Mouse (Mus musculus): ENCODE results near the gene Gm17334.

Gene Gm17334

DNA sequence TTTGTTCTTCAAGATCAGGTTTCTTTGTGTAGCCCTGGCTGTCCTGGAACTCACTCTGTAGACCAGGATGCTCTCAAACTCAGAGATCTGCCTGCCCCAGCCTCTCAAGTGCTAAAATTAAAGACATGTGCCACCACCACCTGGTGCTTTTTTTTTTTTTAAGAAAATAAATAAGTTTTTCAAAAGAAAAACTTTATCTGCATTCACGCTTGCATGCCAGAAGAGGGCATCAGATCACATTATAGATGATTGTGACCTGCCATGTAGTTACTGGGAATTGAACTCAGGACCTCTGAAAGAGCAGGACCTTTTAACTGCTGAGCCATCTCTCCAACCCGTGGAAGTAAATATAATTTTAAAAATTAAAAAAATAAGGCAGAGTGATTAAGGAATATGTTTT is 27.7 kb downstream of the Gm17334 start:
- no peak for DNase-seq (ENCODE audit: low spot score)

DNA sequence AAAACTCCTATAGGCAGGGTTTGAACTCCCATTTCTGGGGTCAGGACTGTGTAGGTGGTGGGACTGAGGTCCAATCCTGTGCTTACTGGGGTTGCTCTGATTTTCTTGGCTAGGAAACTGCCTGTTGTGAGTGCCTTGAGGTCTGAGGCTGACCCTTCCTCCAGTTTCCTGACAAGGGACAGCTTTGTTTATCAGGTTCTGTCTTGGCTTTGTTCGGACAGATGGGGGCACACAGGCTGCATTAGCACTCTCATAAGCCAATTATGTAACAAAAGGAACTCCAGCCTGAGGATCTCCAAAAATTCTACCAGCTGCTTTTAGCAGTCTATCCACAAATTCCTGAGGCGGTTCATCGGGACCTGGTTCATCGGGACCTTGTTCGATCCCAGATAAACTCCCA is 30.6 kb downstream of the Gm17334 start:
- DNase-seq (ENCODE audit: low spot score) = no peak

DNA sequence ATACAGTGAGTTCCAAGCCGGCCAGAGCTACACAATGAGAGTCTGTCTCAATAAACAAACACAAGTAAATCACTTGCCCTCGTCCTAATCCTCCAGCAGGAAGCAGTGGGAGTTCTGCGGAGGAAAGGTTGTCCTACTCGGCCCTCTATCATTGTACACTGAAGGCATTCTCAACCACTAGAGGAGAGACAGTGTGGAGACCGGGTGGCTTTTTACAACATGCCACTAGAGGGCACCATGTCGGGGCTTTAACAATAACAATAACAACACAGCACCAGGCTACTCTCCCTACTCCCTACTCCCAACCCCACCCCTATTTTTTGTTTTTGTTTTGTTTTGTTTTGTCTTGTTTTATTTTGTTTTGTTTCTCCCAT is 35.4 kb downstream of the Gm17334 start:
- DNase-seq (ENCODE audit: low spot score) = peak; percentile 45

DNA sequence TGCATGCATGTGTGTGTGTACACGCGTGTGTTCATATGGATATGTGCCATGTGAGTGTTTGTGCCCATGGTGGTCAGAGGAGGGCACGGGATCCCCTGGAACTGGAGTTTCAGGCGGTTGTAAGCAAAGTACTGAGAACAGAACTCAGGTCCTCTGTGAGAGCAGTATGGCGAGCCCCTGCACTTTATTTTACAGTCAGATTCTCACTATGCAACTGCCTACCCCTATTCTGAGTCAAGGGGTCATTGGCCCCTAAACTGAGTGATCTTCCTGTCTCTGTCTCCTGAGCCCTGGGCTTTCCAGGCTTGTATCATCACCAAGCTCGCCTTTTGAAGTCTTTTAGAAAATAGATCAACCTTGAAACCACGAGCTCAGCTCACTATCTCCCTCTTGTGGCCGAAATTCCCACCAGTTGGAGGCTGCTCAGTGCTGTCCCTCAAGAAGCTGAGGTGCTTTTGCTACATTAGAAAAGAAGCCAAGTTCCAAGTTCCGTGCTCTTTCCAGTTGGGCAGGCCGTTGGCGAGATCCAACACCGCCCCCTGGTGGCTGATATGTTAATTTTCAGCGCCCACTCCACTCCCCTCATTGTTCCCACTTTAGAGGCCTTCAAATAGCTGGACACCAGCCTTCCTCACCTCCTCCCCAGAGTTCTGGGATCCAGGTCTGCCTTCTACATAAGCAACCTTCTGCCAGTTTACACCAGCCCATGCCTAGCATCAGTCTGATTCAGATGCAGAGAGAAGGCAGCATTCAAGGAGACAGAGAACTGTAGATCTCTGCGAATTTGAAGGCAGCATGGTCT is 36.0 kb downstream of the Gm17334 start:
- DNase-seq (ENCODE audit: low spot score) = peak; percentile 72

DNA sequence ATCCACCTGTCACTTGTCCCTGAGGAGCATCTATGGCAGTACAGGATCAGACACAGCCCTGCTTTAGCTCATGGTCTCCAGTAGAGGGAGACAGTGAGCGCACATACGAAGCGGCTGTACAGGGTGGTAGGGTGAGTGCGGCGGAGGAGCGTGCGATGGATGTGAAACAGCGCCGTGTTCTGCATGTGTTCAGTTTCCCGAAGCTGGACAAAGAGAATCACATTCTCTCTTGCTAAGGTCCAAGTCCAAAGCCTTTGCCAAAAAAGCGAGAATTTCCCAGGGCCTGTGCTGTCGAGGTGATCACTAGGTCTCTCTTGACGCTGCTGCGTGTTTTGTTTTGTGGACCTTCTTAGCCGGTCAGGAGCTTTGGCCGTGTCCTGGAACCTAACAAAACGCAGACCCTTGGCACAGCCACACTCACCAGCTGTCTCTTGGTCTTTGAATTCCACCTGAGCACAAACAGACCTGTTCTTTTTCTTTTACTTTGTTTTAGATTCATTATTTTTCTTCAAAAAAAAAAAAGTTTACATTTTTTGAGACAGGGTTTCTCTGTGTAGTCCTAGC is 37.2 kb downstream of the Gm17334 start:
- peak; percentile 57 for DNase-seq (ENCODE audit: low spot score)

DNA sequence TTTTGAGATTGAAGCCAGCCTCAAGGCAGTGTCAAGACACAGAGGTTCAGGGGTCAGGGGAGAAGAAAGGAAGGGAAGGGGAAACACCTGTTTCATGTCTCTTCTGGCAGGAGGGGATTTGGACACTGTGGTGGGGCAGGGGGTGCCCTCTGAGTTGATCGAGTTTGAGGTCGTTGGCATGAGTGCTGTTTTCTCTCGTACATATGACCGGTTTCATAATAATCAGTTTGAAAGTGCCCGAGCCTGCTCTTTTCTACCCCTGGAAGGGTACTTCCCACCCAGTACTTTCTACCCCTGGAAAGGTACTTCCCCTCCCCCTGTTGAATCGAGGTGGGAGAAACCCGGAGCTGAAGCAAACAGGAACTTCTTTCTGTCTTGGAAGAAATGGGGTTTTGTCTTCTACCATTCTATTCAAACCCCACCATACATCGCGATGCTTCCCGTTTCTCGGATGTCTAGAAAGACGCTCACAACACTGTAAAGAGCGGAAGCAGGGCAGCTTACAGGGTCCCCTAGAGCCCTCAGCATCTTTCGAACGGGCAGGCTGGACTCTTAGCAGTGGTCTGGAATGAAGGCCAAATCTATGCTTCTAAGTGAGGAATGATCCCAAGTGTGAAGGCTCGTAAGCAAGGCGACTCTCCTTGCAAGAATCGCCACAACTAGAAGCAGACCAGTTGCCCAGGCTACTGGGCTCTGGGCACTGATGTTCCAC is 37.9 kb downstream of the Gm17334 start:
- DNase-seq (ENCODE audit: low spot score) = no peak

DNA sequence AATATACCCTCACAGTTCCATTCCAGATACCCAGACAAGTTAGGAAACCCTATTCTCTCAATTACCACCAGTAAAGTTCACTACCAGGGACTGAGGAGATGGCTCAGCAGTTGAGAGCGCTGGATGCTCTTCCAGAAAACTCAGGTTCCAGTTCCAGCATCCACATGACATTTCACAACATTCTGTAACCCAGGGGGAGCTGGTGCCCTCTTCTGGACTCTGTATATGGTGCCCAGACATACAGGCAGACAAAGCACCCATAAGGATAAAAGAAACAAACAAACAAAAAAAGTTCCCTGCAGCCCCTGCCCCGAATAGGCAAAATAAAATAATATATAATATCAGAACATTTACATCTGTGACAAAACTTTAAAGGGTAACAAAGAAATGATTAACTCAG is 38.6 kb downstream of the Gm17334 start:
- no peak for DNase-seq (ENCODE audit: low spot score)

DNA sequence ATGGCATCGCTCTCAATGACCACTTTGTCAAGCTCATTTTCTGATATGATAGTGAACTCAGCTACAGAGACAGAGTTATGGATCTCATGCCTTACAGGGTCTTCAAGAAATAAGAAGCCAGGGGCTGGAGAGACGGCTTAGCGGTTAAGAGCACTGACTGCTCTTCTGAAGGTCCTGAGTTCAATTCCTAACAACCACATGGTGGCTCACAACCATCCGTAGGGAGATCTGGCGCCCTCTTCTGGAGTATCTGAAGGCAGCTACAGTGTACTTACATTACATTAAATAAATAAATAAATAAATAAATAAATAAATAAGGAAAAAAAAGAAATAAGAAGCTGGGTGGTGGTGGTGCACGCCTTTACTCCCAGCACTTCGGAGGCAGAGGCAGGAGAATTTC is 39.2 kb downstream of the Gm17334 start:
- DNase-seq (ENCODE audit: low spot score) = no peak

DNA sequence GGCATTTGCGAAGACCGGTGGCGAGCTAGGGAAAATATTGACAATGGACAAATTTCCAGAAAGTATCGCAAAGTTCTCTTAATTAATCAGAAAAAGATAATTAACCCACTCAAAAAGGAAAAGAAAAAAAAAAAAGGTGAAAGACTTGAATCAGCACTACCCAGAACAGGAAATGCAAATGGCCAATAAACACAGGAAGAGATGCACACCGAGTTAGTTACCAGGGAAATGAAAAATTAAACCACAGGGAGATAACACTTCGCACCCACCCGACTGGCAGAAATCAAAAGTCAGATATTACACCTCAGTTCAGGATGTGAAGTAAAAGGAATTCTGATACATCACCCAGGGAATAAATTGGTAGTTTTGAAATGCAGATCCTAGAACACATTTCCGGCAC is 40.7 kb downstream of the Gm17334 start:
- no peak for DNase-seq (ENCODE audit: low spot score)

DNA sequence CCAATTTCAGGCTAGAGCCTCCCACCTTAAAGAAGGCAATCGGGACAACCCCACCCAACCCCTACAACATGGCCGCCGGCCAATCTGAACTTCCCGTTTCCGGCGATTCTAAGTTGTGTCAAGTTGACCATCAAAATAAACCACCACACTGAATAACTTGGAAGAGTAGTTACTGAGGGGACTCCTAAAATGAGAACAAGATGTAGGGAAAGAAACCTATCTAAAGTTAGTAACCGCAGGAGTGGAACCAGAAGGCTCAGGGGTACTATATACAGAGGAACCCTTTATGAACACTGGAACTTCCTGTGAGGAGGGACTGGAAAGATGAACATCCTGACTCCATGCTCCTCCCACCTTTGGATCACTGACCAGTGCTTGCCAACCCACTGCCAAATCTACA is 41.5 kb downstream of the Gm17334 start:
- DNase-seq (ENCODE audit: low spot score) = no peak
